Mouse (Mus musculus): ENCODE measurements around the gene Nfyc.

DNA sequence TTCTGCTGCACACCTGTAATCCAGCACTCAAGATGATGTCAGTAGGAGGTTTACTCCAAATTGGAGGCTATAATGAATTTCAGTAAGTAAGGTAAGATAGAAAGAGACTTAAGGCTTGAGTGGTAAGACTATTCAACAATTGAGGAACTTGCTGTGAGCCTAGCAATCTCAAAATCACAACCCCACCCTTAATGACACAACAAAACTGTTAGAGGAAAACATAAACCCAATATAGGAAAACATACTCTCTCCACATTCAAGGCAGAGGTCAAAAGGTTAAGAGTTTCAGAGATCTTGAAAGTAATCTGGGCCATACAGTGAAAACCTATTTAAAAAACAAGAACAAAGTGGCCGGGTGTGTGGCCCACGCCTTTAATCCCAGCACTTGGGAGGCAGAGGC lies 34.7 kb downstream of the Nfyc start:
- no peak for TF ChIP-seq POLR2A (IDR thresholded peaks at IDR 0.05; ENCODE audit: insufficient read depth, low read depth, low read length)
- TF ChIP-seq CTCF (IDR thresholded peaks at IDR 0.05): no peak

Measured in heart, adult 2 months (tissue).